Mouse (Mus musculus): ENCODE results near the gene Cyth1.

Cyth1 gene

GRCm38 (mm10) chr11:118200834-118201830 lies 47.3 kb downstream of the Cyth1 start:
- no peak for DNase-seq (ENCODE audit: low spot score)

DNA sequence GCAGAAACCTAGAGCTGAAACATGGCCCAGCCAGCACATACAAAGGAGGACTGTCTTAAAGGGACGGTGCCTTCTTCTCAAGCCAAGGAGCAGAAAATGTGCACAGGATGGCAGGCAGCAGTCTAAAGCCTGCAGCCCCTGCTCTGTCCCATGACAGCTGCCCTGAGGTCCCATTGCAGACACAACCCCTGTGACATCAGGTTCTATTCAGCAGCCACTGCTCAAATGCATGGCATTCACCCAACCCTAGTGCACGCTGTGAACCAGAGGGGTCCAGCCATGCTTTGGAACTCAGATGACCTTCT lies 50.1 kb downstream of the Cyth1 start:
- DNase-seq (ENCODE audit: low spot score) = no peak

- no peak for DNase-seq (ENCODE audit: low spot score)
These were observed 50.7 kb downstream of the Cyth1 start for GRCm38 (mm10) chr11:118197508-118198295.

GRCm38 (mm10) chr11:118196824-118197388 lies 51.5 kb downstream of the Cyth1 start:
- DNase-seq (ENCODE audit: low spot score) = no peak

- DNase-seq (ENCODE audit: low spot score) = no peak
These were observed 54.8 kb downstream of the Cyth1 start for GRCm38 (mm10) chr11:118193390-118194147.

DNA sequence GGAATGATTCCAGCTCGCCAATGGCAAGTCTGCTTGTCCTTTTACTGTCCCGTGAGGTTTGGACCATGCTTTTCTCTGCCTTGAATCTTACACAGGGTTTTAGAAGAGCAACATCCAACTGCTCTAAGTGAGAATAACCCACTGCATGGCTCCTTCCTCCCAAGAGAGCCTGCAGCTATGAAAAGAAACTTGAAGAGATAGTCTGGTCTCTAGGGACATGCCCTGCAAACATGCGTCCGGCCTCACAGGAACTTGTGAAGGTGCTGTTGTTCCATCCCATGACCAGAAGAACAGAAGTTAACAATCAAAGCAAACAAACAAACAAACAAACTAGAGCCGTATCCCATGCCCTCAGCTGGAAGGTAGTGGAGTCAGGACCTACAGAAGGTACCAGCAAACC lies 55.4 kb downstream of the Cyth1 start:
- no peak for DNase-seq (ENCODE audit: low spot score)

DNA sequence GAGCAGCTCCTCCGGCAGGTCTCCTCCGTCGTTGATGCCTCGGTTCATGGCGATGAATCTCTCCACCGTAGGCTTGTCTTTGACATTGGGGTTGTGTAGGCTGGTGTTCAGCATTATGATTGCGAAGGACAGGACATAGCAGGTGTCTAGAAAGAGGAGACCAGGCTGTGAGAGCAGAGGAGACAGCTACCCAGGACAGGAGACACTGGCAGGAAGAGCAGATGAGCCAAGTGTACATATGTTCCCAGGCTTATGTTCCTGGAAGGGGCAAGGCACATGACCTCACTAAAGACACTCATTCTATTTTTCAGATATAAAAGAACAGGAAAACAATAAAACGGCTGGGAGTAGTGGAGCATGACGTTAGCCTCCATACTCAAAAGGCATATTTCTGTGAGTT lies 65.6 kb downstream of the Cyth1 start:
- DNase-seq (ENCODE audit: low spot score) = no peak

DNA sequence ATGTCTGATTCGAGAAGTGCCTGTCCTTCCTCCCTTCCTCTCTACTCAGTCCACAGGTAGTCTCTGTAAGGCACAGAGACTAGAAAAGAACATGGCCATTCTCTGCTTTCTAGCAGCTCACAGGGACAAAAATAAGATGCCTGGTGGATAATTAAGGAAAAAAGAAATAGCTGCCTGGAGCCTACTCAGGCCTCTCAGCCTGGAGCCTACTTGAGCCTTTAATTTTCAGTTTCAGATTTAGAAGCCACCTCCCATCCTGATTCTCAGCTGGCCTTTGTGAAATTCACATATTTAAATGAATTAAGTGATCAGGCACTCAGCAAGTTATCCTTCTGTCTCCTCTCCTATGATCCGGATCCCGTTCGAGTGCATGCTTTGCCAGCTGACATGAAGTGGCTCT lies 66.0 kb downstream of the Cyth1 start:
- no peak for DNase-seq (ENCODE audit: low spot score)

GRCm38 (mm10) chr11:118180199-118180598 lies 68.2 kb downstream of the Cyth1 start:
- DNase-seq (ENCODE audit: low spot score) = no peak

- no peak for DNase-seq (ENCODE audit: low spot score)
These were observed 70.2 kb downstream of the Cyth1 start for GRCm38 (mm10) chr11:118178236-118178635.

GRCm38 (mm10) chr11:118174752-118175151 lies 73.6 kb downstream of the Cyth1 start:
- no peak for DNase-seq (ENCODE audit: low spot score)

- DNase-seq (ENCODE audit: low spot score) = no peak
These were observed 75.6 kb downstream of the Cyth1 start for GRCm38 (mm10) chr11:118172768-118173167.

- no peak for DNase-seq (ENCODE audit: low spot score)
These were observed 78.1 kb downstream of the Cyth1 start for GRCm38 (mm10) chr11:118170333-118170732.

- no peak for DNase-seq (ENCODE audit: low spot score)
These were observed 79.7 kb downstream of the Cyth1 start for GRCm38 (mm10) chr11:118168714-118169113.

DNA sequence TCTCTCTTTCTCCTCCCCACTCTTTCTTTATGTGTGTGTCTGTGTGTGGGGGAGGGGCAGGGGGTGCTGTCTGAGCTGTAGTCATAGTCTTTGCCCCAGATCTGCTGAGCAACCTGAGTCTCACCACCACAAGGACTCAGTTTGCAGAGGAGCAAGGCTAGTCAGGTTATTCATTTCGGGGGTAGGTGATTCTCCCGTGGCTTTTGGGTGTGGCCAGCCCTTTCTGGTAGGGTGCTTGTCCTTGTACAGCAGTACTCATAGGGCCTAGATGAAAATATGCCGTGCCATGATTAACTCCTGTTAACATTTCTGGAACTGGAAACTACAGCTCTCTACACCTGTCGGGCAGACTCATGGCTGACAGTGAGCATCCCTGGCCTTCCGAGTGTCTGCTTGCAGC lies 81.8 kb downstream of the Cyth1 start:
- DNase-seq (ENCODE audit: low spot score) = no peak

DNA sequence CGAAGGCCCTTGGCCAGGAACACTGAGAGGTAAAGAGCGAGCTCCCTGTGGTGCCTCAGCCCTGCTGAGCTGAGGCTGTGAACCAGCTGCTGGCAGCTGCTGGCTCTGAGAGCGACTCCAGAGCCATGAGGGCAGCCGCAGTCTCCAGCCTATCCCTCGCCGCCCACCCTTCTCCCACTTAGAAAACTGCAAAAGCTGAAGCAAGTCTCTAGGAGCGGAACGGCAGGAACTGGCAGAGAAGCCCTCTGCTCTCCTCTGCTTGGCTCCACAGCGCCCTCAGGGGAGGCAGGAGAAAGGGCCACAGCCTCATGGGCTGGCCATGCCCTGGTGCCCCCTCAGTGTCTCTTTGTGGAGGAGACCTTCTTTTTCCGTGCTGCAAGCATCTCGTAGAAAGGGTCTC lies 82.7 kb downstream of the Cyth1 start:
- DNase-seq (ENCODE audit: low spot score) = no peak

GRCm38 (mm10) chr11:118164566-118164965 lies 83.8 kb downstream of the Cyth1 start:
- DNase-seq (ENCODE audit: low spot score) = no peak

DNA sequence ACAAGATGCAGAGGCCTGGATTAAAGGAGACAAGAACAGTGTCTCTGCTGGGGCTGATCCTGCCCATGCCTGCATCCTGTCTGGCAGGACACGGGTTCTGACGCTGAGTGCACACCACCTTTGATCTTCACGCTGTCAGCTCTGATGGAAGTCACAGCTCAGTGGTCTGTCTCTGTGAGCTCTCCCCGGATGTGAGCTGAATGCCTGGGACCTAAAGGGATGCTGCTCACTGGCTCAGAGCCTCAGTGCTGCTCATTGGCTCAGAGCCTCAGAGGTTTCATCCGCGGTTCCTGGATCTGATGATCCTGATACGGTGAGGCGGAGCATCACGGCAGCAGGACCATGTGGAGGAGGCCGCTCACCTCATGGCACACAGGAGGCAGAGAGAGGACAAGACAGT lies 86.1 kb downstream of the Cyth1 start:
- DNase-seq (ENCODE audit: low spot score) = no peak

DNA sequence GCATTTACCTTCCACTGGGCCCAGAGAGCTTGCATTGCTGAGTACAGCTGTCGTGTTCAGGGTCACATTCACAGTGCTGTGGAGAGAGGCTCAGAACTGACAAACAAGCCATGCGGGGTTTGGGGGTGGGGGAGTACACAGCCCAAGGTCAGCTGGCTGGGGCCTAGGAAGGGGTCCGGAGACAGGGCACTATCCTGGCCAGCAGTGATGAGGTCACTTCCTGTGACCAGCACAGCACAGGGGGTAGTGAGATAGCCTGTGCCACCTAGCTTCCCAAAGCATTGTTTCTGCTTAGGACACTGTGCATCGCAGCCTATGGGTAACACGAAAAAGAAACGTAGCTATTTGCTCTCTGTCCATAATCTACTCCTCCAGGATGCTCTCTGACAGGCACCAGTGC lies 87.2 kb downstream of the Cyth1 start:
- no peak for DNase-seq (ENCODE audit: low spot score)

DNA sequence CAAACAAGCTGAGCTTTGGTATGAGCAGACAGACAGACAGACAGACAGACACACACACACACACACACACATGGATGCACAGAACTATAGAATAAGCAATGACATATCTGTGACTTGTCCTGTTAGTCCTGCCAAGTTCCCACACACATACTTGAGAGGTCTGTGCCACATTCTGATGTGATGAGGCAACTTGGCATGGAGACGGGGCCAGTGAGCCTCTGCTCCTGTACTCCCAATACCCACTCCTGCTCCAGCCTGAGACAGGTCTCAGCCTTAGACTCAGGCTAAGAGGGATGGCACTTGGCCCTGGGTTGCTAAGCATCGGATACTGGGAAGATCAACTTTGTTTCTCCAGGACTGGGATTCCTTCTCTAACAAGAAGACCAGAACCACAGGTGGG lies 87.6 kb downstream of the Cyth1 start:
- DNase-seq (ENCODE audit: low spot score) = no peak

- DNase-seq (ENCODE audit: low spot score) = no peak
These were observed 89.6 kb downstream of the Cyth1 start for GRCm38 (mm10) chr11:118158753-118159152.

GRCm38 (mm10) chr11:118156480-118157060 lies 91.8 kb downstream of the Cyth1 start:
- peak; percentile 35 for DNase-seq (ENCODE audit: low spot score)

Measured in spleen, adult 12 weeks (tissue).